Mouse (Mus musculus) layer of hippocampus, adult 11-12 months (tissue): ENCODE data around the gene Ccdc107.

Source experiments
- DNase-seq: peaks from one replicate; pipeline ENCODE4 v3.0.0; 2022; ENCODE audit warnings: low spot score

The Ccdc107 gene

GRCm38 (mm10) chr4:43512653-43513052, 20.0 kb downstream of the Ccdc107 start:
- DNase-seq, result no peak

DNA sequence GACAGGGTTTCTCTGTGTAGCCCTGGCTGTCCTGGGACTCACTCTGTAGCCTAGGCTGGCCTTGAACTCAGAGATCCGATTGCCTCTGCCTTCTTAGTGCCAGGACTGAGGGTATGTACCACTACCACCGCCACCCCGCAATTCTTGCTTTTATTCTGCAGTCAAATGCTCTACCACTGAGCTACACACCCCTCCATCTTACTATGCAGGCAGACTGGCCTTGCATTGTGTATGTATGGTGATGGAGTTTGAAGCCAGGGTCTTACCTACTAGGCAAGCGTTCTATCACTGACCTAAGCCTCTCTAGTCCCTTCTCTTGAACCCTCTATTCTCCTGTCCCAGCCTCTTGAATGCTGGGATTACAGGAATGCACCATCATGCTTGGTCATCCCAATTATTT, 20.6 kb downstream of the Ccdc107 start:
- DNase-seq, result no peak

DNA sequence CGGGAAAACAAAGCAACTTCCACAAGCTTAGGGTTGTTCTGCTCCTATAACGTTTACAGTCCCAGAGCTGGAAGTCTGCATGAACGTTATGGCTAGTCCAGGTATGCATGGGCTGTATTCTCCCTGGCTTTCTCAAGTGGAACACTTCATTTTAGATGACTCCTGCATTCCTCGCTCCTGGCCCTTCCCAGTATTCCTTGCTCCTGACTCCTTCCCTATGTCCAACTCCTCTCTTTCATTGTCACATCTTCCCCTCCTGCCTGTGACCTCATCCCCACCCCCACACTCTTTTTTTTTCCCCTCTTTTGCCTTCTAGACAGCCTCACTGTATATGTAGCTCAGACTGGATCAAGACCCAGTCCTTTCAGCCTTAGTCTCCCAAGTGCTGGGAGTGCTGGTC, 21.1 kb downstream of the Ccdc107 start:
- no peak for DNase-seq

GRCm38 (mm10) chr4:43515764-43516708, 23.3 kb downstream of the Ccdc107 start:
- no peak for DNase-seq

DNA sequence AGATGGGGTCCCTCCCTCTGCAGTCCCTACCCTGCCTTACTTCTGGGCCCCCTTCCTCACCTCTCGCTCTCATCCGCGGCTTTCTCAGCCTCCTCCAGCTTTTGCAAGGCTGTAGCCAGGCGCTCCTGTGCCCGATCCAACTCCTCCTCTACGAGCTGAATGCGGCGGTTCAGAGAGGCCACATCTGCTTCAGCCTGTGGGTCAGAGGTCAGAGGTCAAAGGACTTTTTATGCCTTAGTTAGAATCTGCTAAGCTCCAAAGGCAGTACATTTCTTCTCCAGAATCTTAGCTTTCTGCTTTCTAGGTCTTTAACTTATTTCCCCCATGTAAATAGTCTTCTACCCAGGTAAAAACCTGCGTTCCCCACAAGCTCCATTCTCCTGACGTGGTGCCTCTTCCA, 26.9 kb downstream of the Ccdc107 start:
- DNase-seq, result no peak

DNA sequence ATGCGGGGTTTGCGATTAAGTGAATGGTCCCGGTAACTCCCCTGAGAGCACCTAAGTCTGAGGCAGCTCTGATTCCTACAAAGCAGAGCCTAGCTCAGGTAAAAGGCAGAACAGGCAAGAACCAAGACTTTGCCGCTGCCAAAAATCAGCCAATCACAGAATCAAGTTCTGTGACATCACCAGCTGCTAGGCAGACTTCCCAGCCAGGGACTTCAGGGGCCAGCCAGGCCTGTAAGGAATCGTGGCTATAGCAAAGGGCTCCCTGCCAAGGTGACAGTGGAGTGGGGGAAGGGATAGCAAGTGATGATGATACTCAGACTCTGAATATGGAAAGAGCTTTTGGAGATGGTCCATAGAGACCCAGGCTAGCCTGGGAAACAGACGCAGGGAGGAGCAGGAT, 27.3 kb downstream of the Ccdc107 start:
- peak; percentile 89 for DNase-seq

DNA sequence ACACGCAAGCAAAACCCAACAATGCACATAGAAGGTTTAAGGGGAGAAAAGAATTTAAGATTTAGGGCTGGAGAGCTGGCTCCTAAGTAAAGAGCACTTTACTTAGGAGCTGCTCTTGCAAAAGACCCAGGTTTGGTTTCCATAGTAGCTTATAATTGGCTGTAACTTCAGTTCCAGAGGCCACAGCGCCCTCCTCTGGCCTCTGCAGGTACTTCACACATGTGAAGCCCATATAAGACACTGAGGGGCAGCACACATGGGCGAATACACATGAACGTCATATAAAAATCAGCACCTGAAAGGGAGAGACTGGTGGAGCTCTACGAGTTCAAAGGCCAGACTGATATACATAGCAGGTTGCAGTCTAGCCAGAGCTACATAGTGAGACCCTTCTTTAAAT, 35.2 kb downstream of the Ccdc107 start:
- DNase-seq, result no peak

DNA sequence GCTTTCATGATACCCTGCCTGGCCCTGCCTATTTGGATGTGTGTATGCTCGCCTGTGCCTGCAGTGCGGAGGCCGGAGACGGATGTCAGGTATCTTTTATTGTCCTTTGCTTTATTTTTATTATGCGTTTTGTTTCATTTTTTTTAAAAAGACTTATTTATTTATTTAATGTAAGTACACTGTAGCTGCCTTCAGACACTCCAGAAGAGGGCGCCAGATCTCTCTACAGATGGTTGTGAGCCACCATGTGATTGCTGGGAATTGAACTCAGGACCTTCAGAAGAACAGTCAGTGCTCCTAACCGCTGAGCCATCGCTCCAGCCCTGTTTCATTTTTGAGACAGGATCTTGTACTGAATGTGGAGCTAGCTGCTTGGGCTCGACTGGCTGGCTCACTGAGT, 35.8 kb downstream of the Ccdc107 start:
- no peak for DNase-seq

- DNase-seq, result no peak
Measured at GRCm38 (mm10) chr4:43530081-43530501, 37.4 kb downstream of the Ccdc107 start.

- peak; percentile 78 for DNase-seq
Measured at GRCm38 (mm10) chr4:43530581-43530980, 37.9 kb downstream of the Ccdc107 start.

- no peak for DNase-seq
Measured at GRCm38 (mm10) chr4:43533270-43533669, 40.6 kb downstream of the Ccdc107 start.

GRCm38 (mm10) chr4:43535628-43536027, 42.9 kb downstream of the Ccdc107 start:
- no peak for DNase-seq

DNA sequence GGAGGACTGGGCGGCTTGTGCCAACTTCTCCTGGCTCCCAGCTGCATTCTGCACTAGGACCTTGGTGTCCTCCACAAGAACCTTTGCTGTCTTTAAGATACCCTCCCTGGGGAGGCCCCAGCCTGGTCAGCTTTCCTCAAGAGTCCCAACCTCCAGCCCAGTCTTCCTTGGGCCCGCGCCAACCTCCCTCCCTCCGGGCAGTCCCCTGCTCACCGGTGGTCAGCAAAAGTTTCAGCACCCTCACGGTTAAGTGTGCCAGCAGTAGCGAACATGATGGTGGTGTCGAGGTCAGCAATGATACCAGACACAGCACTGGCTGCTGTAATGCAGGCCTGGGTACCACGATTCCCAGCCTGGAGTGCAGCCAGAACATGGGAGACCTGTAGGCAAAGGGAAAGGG, 43.3 kb downstream of the Ccdc107 start:
- DNase-seq, result no peak

DNA sequence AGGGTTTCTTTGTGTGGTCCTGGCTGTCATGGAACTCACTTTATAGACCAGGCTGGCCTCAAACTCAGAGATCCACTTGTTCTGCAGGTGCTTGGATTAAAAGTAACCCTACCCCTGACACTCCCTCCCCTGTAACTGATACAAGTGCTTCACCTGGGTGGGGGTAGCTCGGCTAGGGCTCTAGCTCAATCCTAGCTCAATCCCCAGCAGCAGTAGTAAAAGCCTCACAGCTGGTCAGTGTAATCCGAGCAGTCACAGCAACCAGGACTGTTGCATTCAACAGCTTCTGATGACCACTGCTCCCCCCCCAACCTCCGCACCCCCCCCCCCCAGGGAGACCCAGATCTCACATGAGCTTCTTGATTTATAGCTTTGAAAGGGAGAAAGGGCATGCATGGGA, 49.3 kb downstream of the Ccdc107 start:
- DNase-seq, result no peak
